Mouse (Mus musculus) heart, adult 8-10 months (tissue): Measurements from ENCODE around the gene Ggact. TPM values are rescaled to one million over a fixed set of nuclear protein-coding genes. Genes with fewer than 3 reads are reported as not detected.

Experiments
- total RNA-seq, 4 experiments: library from RNA; stranded (reverse); gene quantifications; 2 replicates each; pipeline ENCODE4 v1.2.4; 2022

Ggact gene
- total RNA-seq, 4 experiments from 2014 or later, result 27.2 to 33.2 (median 28.1) TPM

Other genes starting within 250 kb of the Ggact start
- 10 to 100 TPM in 2 of 4 experiments, 1 to 10 TPM in 2; 7.6 to 12.6 (median 9.5) TPM for gene Tmtc4, start 70.3 kb upstream of the Ggact start, total RNA-seq